Comparison of ENCODE assay signal across 8 mouse cellular contexts in the genomic region with DNA sequence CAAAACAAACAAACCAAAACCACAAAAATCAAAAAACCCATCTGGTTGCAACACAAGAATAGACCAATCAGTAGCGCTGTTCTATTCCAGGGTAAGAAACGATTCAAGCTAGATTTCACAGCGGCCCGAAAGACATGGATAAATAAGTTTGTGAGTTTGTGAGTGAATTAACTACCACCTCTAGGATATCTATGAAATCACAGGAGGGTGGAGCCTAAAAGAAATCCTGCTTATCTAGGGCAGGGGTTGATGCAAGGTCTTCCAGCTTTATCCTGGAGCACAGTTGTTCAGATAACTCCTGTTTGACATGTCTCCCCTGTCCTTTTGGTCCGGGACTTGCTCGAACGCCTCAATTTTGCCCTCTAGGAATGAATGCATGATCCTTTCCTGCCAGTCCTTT. TPM values are rescaled to one million over a fixed set of nuclear protein-coding genes. Genes with fewer than 3 reads are reported as not detected.
DNase-seq lines count a peak whose midpoint lies in the region; ATAC-seq and TF ChIP-seq lines count a peak whose summit lies in the region.

No protein-coding gene starts in this region.

- H3K27ac ChIP-seq in layer of hippocampus, adult 2 months: peak overlapping the region; percentile 97
- no peak overlapping the region for H3K27ac ChIP-seq in embryonic facial prominence, embryonic 11.5 days (replicated peaks; ENCODE audit: low read depth, low read length)
- no peak overlapping the region; the same call in 1 of the 2 replicates for H3K27ac ChIP-seq in intestine, embryonic 14.5 days (ENCODE audit: low read depth)

- H3K27me3 ChIP-seq in embryonic facial prominence, embryonic 11.5 days (ENCODE audit: control insufficient read depth, insufficient read depth, low read length): no peaks in the 10 kb centered on the region
- no peaks in the 10 kb centered on the region for H3K27me3 ChIP-seq in intestine, embryonic 14.5 days (replicated peaks; ENCODE audit: control insufficient read depth, insufficient read depth, low read length)
- H3K27me3 ChIP-seq in myocyte (ENCODE audit: control insufficient read depth, insufficient read depth, insufficient read length): no peaks in the 10 kb centered on the region

- peak overlapping the region; percentile 71 for H3K4me3 ChIP-seq in layer of hippocampus, adult 2 months
- H3K4me3 ChIP-seq in embryonic facial prominence, embryonic 11.5 days (ENCODE audit: low read depth, low read length): peak overlapping the region; percentile 63
- H3K4me3 ChIP-seq in intestine, embryonic 14.5 days (ENCODE audit: low read depth, low read length): peak overlapping the region; percentile 77
- peak overlapping the region; percentile 57 for H3K4me3 ChIP-seq in myocyte

- no peak for ATAC-seq in embryonic facial prominence, embryonic 11.5 days (replicated peaks; ENCODE audit: insufficient number of reproducible peaks, low FRiP score, low TSS enrichment, low read depth)
- no peak for ATAC-seq in intestine, embryonic 14.5 days (replicated peaks; ENCODE audit: low FRiP score, low TSS enrichment, low read depth)

- H3K79me2 ChIP-seq in myocyte (ENCODE audit: control insufficient read depth, insufficient read depth): peaks cover 33% of the 10 kb centered on the region

- H3ac ChIP-seq in myocyte (ENCODE audit: control insufficient read depth, insufficient read length): no peak overlapping the region

- H3K9me3 ChIP-seq in embryonic facial prominence, embryonic 11.5 days (replicated peaks; ENCODE audit: control insufficient read depth, low read length): no peaks in the 10 kb centered on the region
- H3K9me3 ChIP-seq in intestine, embryonic 14.5 days (ENCODE audit: control insufficient read depth, low read length): no peaks in the 10 kb centered on the region

- TF ChIP-seq POLR2A in myocyte (IDR thresholded peaks at IDR 0.05; ENCODE audit: insufficient read length, low read depth): no peak

- TF ChIP-seq CTCF in layer of hippocampus, adult 2 months (conservative IDR thresholded peaks at IDR 0.05): no peak

- no peaks in the 10 kb centered on the region for H3K36me3 ChIP-seq in embryonic facial prominence, embryonic 11.5 days (replicated peaks; ENCODE audit: control insufficient read depth, insufficient read depth, low read depth, low read length)
- H3K36me3 ChIP-seq in intestine, embryonic 14.5 days (ENCODE audit: control insufficient read depth, insufficient read depth, low read length): no peaks in the 10 kb centered on the region
- H3K36me3 ChIP-seq in myocyte (ENCODE audit: control insufficient read depth, insufficient read depth): no peaks in the 10 kb centered on the region

- DNase-seq in layer of hippocampus, adult 2 months (ENCODE audit: low spot score in 2 of 2): no peak
- no peak for DNase-seq in layer of hippocampus, adult 9-10 months (ENCODE audit: low spot score)
- no peak for DNase-seq in embryonic facial prominence, embryonic 11.5 days (ENCODE audit: low spot score)
- DNase-seq in intestine, embryonic 14.5 days (ENCODE audit: low spot score): no peak
- no peak for DNase-seq in layer of hippocampus, postnatal 14 days (ENCODE audit: low spot score in 2 of 2)
- no peak for DNase-seq in cerebellum, adult 11-12 months
- DNase-seq in urinary bladder, postnatal 25 days (ENCODE audit: low spot score): no peak

- H3K9ac ChIP-seq in embryonic facial prominence, embryonic 11.5 days (replicated peaks; ENCODE audit: low read length): peak overlapping the region; percentile 23; the same call in 1 of the 2 replicates
- H3K9ac ChIP-seq in intestine, embryonic 14.5 days (ENCODE audit: low read length): peak overlapping the region; percentile 61

- H3K4me2 ChIP-seq in embryonic facial prominence, embryonic 11.5 days (ENCODE audit: low read depth, low read length): peak overlapping the region; percentile 46
- H3K4me2 ChIP-seq in intestine, embryonic 14.5 days (ENCODE audit: low read length): peak overlapping the region; percentile 50
- H3K4me2 ChIP-seq in myocyte (ENCODE audit: low read depth): peak overlapping the region; percentile 91

- H3K4me1 ChIP-seq in embryonic facial prominence, embryonic 11.5 days (ENCODE audit: control insufficient read depth, insufficient read depth, low read length): no peaks in the 10 kb centered on the region
- peaks cover 25% of the 10 kb centered on the region for H3K4me1 ChIP-seq in intestine, embryonic 14.5 days (replicated peaks; ENCODE audit: control insufficient read depth, insufficient read depth, low read length)

- WGBS in embryonic facial prominence, embryonic 11.5 days: 30% methylated on average over 7 of the region's 7 CpGs
- WGBS in intestine, embryonic 14.5 days: 28% methylated on average over 7 of the region's 7 CpGs

TF ChIP-seq in myocyte, 11 proteins besides CTCF, POLR2A, EP300 and RAD21:
- no peak for TF ChIP-seq TCF12 (IDR thresholded peaks at IDR 0.05; ENCODE audit: insufficient read depth, poor library complexity, severe bottlenecking)
- no peak for TF ChIP-seq CEBPB (IDR thresholded peaks at IDR 0.05; ENCODE audit: insufficient read depth, poor library complexity, severe bottlenecking)
- TF ChIP-seq SRF (IDR thresholded peaks at IDR 0.05; ENCODE audit: control insufficient read depth, insufficient read length, low read depth): no peak
- no peak for TF ChIP-seq MYOD1 (IDR thresholded peaks at IDR 0.05; ENCODE audit: control insufficient read depth in 1 of 3, insufficient read length in 2 of 3, low read depth in 2 of 3)
- no peak for TF ChIP-seq E2F4 (IDR thresholded peaks at IDR 0.05; ENCODE audit: insufficient read depth)
- TF ChIP-seq USF1 (IDR thresholded peaks at IDR 0.05; ENCODE audit: low read depth): no peak
- no peak for TF ChIP-seq REST (IDR thresholded peaks at IDR 0.05; ENCODE audit: insufficient read depth, insufficient read length)
- TF ChIP-seq POLR2AphosphoS2 (IDR thresholded peaks at IDR 0.05; ENCODE audit: insufficient read length, low read depth): no peak
- TF ChIP-seq TCF3 (IDR thresholded peaks at IDR 0.05; ENCODE audit: insufficient read length, low read depth): no peak

RNA-seq across cellular contexts. Expression of a gene that starts 0.5 kb away (rescaled TPM):
- 10 to 100 TPM; 22.5 to 26.3 TPM for total RNA-seq in layer of hippocampus, adult 2 months (2021)
- 49.9 and 50.2 TPM in 2 replicates for polyA plus RNA-seq in embryonic facial prominence, embryonic 11.5 days (2014; fragmentation: Nextera tagmentation; extraction: Ambion mirVana)
- 75.5 and 80.2 TPM in 2 replicates for polyA plus RNA-seq in intestine, embryonic 14.5 days (2014; fragmentation: Nextera tagmentation; extraction: Ambion mirVana)
- polyA plus RNA-seq in myocyte (2012; fragmentation: generic; extraction: Trizol): 38.3 TPM
- total RNA-seq in layer of hippocampus, postnatal 14 days (2021): 10 to 100 TPM; 26.6 to 28.0 TPM

RNA-seq across cellular contexts. Expression of a gene that starts 7.7 kb away (rescaled TPM):
- total RNA-seq in layer of hippocampus, adult 2 months (2021): 10 to 100 TPM; 72.5 to 77.6 TPM
- polyA plus RNA-seq in embryonic facial prominence, embryonic 11.5 days (2014; fragmentation: Nextera tagmentation; extraction: Ambion mirVana): 41.5 and 42.9 TPM in 2 replicates
- 40.4 and 42.7 TPM in 2 replicates for polyA plus RNA-seq in intestine, embryonic 14.5 days (2014; fragmentation: Nextera tagmentation; extraction: Ambion mirVana)
- 89.6 TPM for polyA plus RNA-seq in myocyte (2012; fragmentation: generic; extraction: Trizol)
- total RNA-seq in layer of hippocampus, postnatal 14 days (2021): 10 to 100 TPM; 71.3 to 78.8 TPM

RNA-seq across cellular contexts. Expression of a gene that starts 22.9 kb away (rescaled TPM):
- total RNA-seq in layer of hippocampus, adult 2 months (2021): 10 to 100 TPM; 19.9 to 25.7 TPM
- polyA plus RNA-seq in embryonic facial prominence, embryonic 11.5 days (2014; fragmentation: Nextera tagmentation; extraction: Ambion mirVana): 15.3 and 15.8 TPM in 2 replicates
- 18.9 and 21.9 TPM in 2 replicates for polyA plus RNA-seq in intestine, embryonic 14.5 days (2014; fragmentation: Nextera tagmentation; extraction: Ambion mirVana)
- polyA plus RNA-seq in myocyte (2012; fragmentation: generic; extraction: Trizol): 14.4 TPM
- total RNA-seq in layer of hippocampus, postnatal 14 days (2021): 10 to 100 TPM; 20.9 to 23.4 TPM

RNA-seq across cellular contexts. Expression of a gene that starts 29.0 kb away (rescaled TPM):
- 10 to 100 TPM; 32.7 to 35.4 TPM for total RNA-seq in layer of hippocampus, adult 2 months (2021)
- 5.2 and 6.1 TPM in 2 replicates for polyA plus RNA-seq in embryonic facial prominence, embryonic 11.5 days (2014; fragmentation: Nextera tagmentation; extraction: Ambion mirVana)
- polyA plus RNA-seq in intestine, embryonic 14.5 days (2014; fragmentation: Nextera tagmentation; extraction: Ambion mirVana): 14.2 and 14.3 TPM in 2 replicates
- 12.2 TPM for polyA plus RNA-seq in myocyte (2012; fragmentation: generic; extraction: Trizol)
- total RNA-seq in layer of hippocampus, postnatal 14 days (2021): 10 to 100 TPM; 24.1 to 24.5 TPM

RNA-seq across cellular contexts. Expression of a gene that starts 39.2 kb away (rescaled TPM):
- total RNA-seq in layer of hippocampus, adult 2 months (2021): 100 to 1,000 TPM; 372 to 376 TPM
- polyA plus RNA-seq in embryonic facial prominence, embryonic 11.5 days (2014; fragmentation: Nextera tagmentation; extraction: Ambion mirVana): 585 and 615 TPM in 2 replicates
- polyA plus RNA-seq in intestine, embryonic 14.5 days (2014; fragmentation: Nextera tagmentation; extraction: Ambion mirVana): 622 and 687 TPM in 2 replicates
- polyA plus RNA-seq in myocyte (2012; fragmentation: generic; extraction: Trizol): 780 TPM
- total RNA-seq in layer of hippocampus, postnatal 14 days (2021): 100 to 1,000 TPM; 465 to 477 TPM
